8 mouse cellular contexts compared by ENCODE assay signal in genomic region chr4:144906001-144906889, GRCm38 (mm10). TPM values are rescaled to one million over a fixed set of nuclear protein-coding genes. Genes with fewer than 3 reads are reported as not detected.
A peak's percentile ranks its signal among the peaks of the same experiment; 100 is the strongest.
DNase-seq lines count a peak whose midpoint lies in the region; ATAC-seq and TF ChIP-seq lines count a peak whose summit lies in the region.

No protein-coding gene starts in this region.

- WGBS in hindbrain, embryonic 16.5 days = 75% methylated on average over 8 of the region's 8 CpGs
- WGBS in liver, embryonic 15.5 days (ENCODE audit: insufficient replicate concordance) = 23% methylated on average over 8 of the region's 8 CpGs
- 64% methylated on average over 8 of the region's 8 CpGs for WGBS in stomach, embryonic 14.5 days

- intact Hi-C loops in gastrocnemius, adult 2 months (cut with DNase I) = loop anchor here (5.0 kb wide), 1 partner anchor 41 kb away; no protein-coding TSS in a partner anchor

- no peaks in the 10 kb centered on the region for H3K9me3 ChIP-seq in hindbrain, embryonic 16.5 days (ENCODE audit: control insufficient read depth, low read length)
- H3K9me3 ChIP-seq in liver, embryonic 15.5 days (replicated peaks) = no peaks in the 10 kb centered on the region
- no peaks in the 10 kb centered on the region for H3K9me3 ChIP-seq in stomach, embryonic 14.5 days (ENCODE audit: control insufficient read depth, low read depth, low read length)

- H3K27ac ChIP-seq in gastrocnemius, adult 2 months = peak overlapping the region; percentile 88
- H3K27ac ChIP-seq in hindbrain, embryonic 16.5 days (ENCODE audit: low read depth, low read length) = no peak overlapping the region
- H3K27ac ChIP-seq in liver, embryonic 15.5 days (replicated peaks) = peak overlapping the region; percentile 35
- no peak overlapping the region for H3K27ac ChIP-seq in stomach, embryonic 14.5 days (ENCODE audit: low read length)

- H3K4me2 ChIP-seq in hindbrain, embryonic 16.5 days (ENCODE audit: low read length) = no peak overlapping the region
- H3K4me2 ChIP-seq in liver, embryonic 15.5 days = 0 out of 2 replicates have a peak overlapping the region, but pooled peaks have one; percentile 1
- H3K4me2 ChIP-seq in stomach, embryonic 14.5 days (replicated peaks; ENCODE audit: low read depth, low read length) = no peak overlapping the region

- peak overlapping the region; percentile 47 for H3K4me3 ChIP-seq in gastrocnemius, adult 2 months
- no peak overlapping the region for H3K4me3 ChIP-seq in hindbrain, embryonic 16.5 days (ENCODE audit: low read length)
- no peak overlapping the region for H3K4me3 ChIP-seq in liver, embryonic 15.5 days (replicated peaks)
- no peak overlapping the region for H3K4me3 ChIP-seq in stomach, embryonic 14.5 days (ENCODE audit: low read depth, low read length)

- H3K27me3 ChIP-seq in hindbrain, embryonic 16.5 days (replicated peaks; ENCODE audit: control insufficient read depth, insufficient read depth, low read length) = no peaks in the 10 kb centered on the region
- no peaks in the 10 kb centered on the region for H3K27me3 ChIP-seq in liver, embryonic 15.5 days
- H3K27me3 ChIP-seq in stomach, embryonic 14.5 days (ENCODE audit: control insufficient read depth, insufficient read depth, low read length) = no peaks in the 10 kb centered on the region

- DNase-seq in retina, postnatal 1 day = peak; percentile 45
- no peak for DNase-seq in retina, embryonic 14.5 days (ENCODE audit: low spot score)
- peak; percentile 89 for DNase-seq in gastrocnemius, adult 2 months
- DNase-seq in spleen, postnatal 14 days (ENCODE audit: low spot score in 2 of 2) = no peak

- TF ChIP-seq CTCF in gastrocnemius, adult 2 months (IDR thresholded peaks at IDR 0.05) = peak; percentile 24; the same call in 1 of the 2 replicates

- H3K4me1 ChIP-seq in hindbrain, embryonic 16.5 days (ENCODE audit: control insufficient read depth, insufficient read depth, low read depth, low read length) = no peaks in the 10 kb centered on the region
- H3K4me1 ChIP-seq in liver, embryonic 15.5 days (replicated peaks) = peaks cover 84% of the 10 kb centered on the region
- peaks cover 27% of the 10 kb centered on the region for H3K4me1 ChIP-seq in stomach, embryonic 14.5 days (ENCODE audit: control insufficient read depth, insufficient read depth, low read length)

- no peak overlapping the region for H3K9ac ChIP-seq in hindbrain, embryonic 16.5 days (ENCODE audit: low read depth, low read length)
- H3K9ac ChIP-seq in liver, embryonic 15.5 days = no peak overlapping the region
- no peak overlapping the region for H3K9ac ChIP-seq in stomach, embryonic 14.5 days (replicated peaks; ENCODE audit: low read depth, low read length)

- peak; percentile 69 for ATAC-seq in hindbrain, embryonic 16.5 days
- peak; percentile 26 for ATAC-seq in liver, embryonic 15.5 days (ENCODE audit: insufficient read depth)
- ATAC-seq in stomach, embryonic 14.5 days (ENCODE audit: insufficient number of reproducible peaks, insufficient read depth, low FRiP score, low read depth) = peak; percentile 12; the same call in 1 of the 2 replicates
- no peak for ATAC-seq in erythroid progenitor cell, adult 5-6 weeks (replicated peaks; ENCODE audit: low FRiP score, poor library complexity, severe bottlenecking)

- H3K36me3 ChIP-seq in hindbrain, embryonic 16.5 days (ENCODE audit: control insufficient read depth, insufficient read depth, low read length) = no peaks in the 10 kb centered on the region
- no peaks in the 10 kb centered on the region for H3K36me3 ChIP-seq in liver, embryonic 15.5 days (replicated peaks)
- H3K36me3 ChIP-seq in stomach, embryonic 14.5 days (ENCODE audit: control insufficient read depth, insufficient read depth, low read length) = peaks cover 17% of the 10 kb centered on the region

RNA-seq across cellular contexts. Expression of gene Dhrs3, which starts 13.6 kb away (rescaled TPM):
- 10 to 100 TPM; 59.5 to 63.7 TPM for total RNA-seq in gastrocnemius, adult 2 months (2021)
- polyA plus RNA-seq in hindbrain, embryonic 16.5 days (2015; fragmentation: Nextera tagmentation; extraction: Ambion mirVana) = 51.8 and 55.7 TPM in 2 replicates
- 27.6 and 33.3 TPM in 2 replicates for polyA plus RNA-seq in liver, embryonic 15.5 days (2015; fragmentation: Nextera tagmentation; extraction: Ambion mirVana)
- polyA plus RNA-seq in stomach, embryonic 14.5 days (2014; fragmentation: Nextera tagmentation; extraction: Ambion mirVana) = 128 and 143 TPM in 2 replicates
- 11.7 and 23.8 TPM in 2 replicates for total RNA-seq in erythroid progenitor cell, adult 5-6 weeks (2015; ENCODE audit: low replicate concordance)
- total RNA-seq in erythroid progenitor cell, adult 5-6 weeks (2017; ENCODE audit: low replicate concordance) = 9.5 and 14.1 TPM in 2 replicates

Comparison
In these comparisons a context has a peak if more than half of its experiments do, and no peak if none do; other contexts are left out.
1. DNase-seq: peak in retina, postnatal 1 day (single experiment) and gastrocnemius, adult 2 months (single experiment); none in retina, embryonic 14.5 days (single experiment) and spleen, postnatal 14 days (0 of 2).
2. H3K27ac ChIP-seq: peak in gastrocnemius, adult 2 months (single experiment) and liver, embryonic 15.5 days (single experiment); none in hindbrain, embryonic 16.5 days (single experiment) and stomach, embryonic 14.5 days (single experiment).